Mouse (Mus musculus) myocyte (in vitro differentiated cells): Measurements from ENCODE around the gene Dao.

ENCODE experiments used
- E2F4 ChIP-seq: IDR thresholded peaks from one replicate; pipeline ENCODE4 v1.6.1; 2011; ENCODE audit warnings: mild to moderate bottlenecking, control low read depth, moderate library complexity; ENCODE audit not compliant: insufficient read depth
- MYOG ChIP-seq, 3 experiments: IDR thresholded peaks; one replicate each; pipeline ENCODE4 v1.6.1; 2011; ENCODE audit warnings: control low read depth in 2 of 3, low read depth in 2 of 3, mild to moderate bottlenecking in 2 of 3; ENCODE audit not compliant: insufficient read length in 2 of 3, control insufficient read depth in 1 of 3, insufficient read depth in 1 of 3
- POLR2A ChIP-seq: IDR thresholded peaks from one replicate; pipeline ENCODE4 v1.6.1; 2011; ENCODE audit warnings: low read depth, mild to moderate bottlenecking, control low read depth, moderate library complexity; ENCODE audit not compliant: insufficient read length
- TCF12 ChIP-seq: IDR thresholded peaks from one replicate; pipeline ENCODE4 v1.6.1; 2011; ENCODE audit warnings: mild to moderate bottlenecking, control low read depth; ENCODE audit not compliant: poor library complexity, insufficient read depth, severe bottlenecking
- USF1 ChIP-seq: IDR thresholded peaks from one replicate; pipeline ENCODE4 v1.6.1; 2011; ENCODE audit warnings: low read depth, mild to moderate bottlenecking, control low read depth, moderate library complexity

GRCm38 (mm10) chr5:114003542-114003941 is at the start of gene Dao:
- TF ChIP-seq E2F4 (no peak), USF1 (no peak), MYOG (IDR thresholded peaks at IDR 0.05; ENCODE audit: control insufficient read depth in 1 of 3, insufficient read depth in 1 of 3, insufficient read length in 2 of 3, low read depth in 2 of 3) (no peak), POLR2A (no peak), TCF12 (no peak)
